Mouse (Mus musculus): ENCODE data around the gene Hes5.

DNA sequence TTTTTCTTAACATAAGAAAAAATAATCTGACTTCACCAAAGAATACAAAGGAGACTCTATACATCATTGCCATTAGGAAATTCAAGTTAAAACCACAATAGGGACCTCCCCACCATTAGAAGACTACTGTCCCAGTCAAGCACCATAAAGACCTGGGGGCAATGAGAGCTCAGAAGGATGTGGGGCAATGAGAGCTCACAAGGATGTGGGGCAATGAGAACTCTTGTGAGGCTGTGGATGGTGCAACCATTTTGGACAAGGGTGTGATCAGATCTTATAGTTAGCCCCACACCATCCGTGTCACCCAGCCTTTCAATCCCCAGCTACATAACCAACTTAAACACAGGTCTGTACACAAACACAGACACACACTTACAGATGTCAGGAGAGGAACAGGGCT, 23.0 kb upstream of the Hes5 start:
- TF ChIP-seq CTCF (conservative IDR thresholded peaks at IDR 0.05; ENCODE audit: low read length) (no peak), NANOG (IDR thresholded peaks at IDR 0.05; ENCODE audit: borderline replicate concordance, low read length) (no peak), POU5F1 (IDR thresholded peaks at IDR 0.05; ENCODE audit: borderline replicate concordance, low read length) (no peak)
